Mouse (Mus musculus) frontal cortex, adult 2 months (tissue): ENCODE results near the gene Rab34. TPM values are rescaled to one million over a fixed set of nuclear protein-coding genes. Genes with fewer than 3 reads are reported as not detected.

Experiments used
- DNase-seq, 2 experiments: peaks; one replicate each; pipeline ENCODE4 v3.0.0; 2022; ENCODE audit warnings: low spot score in 1 of 2; ENCODE audit errors: extremely low spot score in 1 of 2
- polyA plus RNA-seq: library from polyadenylated mRNA; depleted of rRNA; stranded (reverse); fragments of >200 nt; gene quantifications from 2 replicates; pipeline ENCODE4 v1.2.3, GENCODE M21; 2012

Gene Rab34
- polyA plus RNA-seq, 1 experiment, result 68.1 TPM

- DNase-seq, result no peak
These were observed 23.7 kb upstream of the Rab34 start for GRCm38 (mm10) chr11:78164604-78164923.

- DNase-seq, result peak in 1 of 2 experiments; percentile 66
These were observed 23.1 kb upstream of the Rab34 start, which contains the start of gene Traf4 for GRCm38 (mm10) chr11:78164924-78165760. Gene Traf4 (minus strand): TSS chr11:78165589.

GRCm38 (mm10) chr11:78165761-78166109 lies 22.5 kb upstream of the Rab34 start:
- DNase-seq, result no peak

DNA sequence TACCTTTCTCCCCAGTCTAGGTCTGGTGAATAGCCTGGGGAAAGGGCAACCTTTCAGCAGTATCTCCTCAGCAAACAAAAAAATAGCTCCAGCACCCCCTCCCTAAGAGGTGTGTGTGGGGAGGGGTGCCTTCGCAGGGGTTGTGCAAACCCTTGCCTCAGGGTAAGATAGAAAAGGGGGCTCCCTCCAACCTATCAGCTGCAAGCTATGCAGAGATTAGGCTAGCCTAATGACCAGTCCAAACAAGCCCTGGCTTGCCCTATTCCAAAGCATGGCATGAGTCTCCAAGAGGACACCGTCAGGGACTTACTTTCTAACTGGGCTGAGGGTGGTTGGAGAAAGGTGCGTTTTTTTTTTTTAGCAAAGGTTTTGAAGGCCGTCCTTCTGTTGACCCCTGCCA lies 22.1 kb upstream of the Rab34 start:
- DNase-seq, result no peak

GRCm38 (mm10) chr11:78166640-78167039 lies 21.6 kb upstream of the Rab34 start:
- no peak for DNase-seq

- no peak for DNase-seq
These were observed 20.8 kb upstream of the Rab34 start for GRCm38 (mm10) chr11:78167257-78167959.

GRCm38 (mm10) chr11:78168541-78169468 lies 19.4 kb upstream of the Rab34 start:
- no peak for DNase-seq

DNA sequence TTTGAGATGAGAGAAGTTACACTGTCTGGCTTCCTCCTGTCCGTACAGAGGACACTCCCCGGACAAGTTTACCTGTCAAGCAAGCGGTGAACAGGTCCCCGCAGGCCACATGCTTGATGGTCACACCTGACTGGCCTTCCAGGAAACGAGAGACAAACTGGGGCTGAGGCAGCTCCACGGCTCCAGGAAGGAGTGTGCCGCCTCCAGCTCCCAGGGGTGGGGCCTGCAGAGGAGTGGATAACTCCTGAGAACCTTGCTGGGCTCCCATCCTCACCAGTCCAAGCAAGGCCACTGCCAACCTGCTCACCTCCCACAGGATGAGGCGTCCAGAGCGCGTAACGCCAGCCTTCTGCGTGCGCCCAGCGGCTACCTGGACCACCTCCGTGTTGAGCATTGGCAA lies 17.9 kb upstream of the Rab34 start:
- no peak for DNase-seq

- no peak for DNase-seq
These were observed 16.9 kb upstream of the Rab34 start for GRCm38 (mm10) chr11:78171328-78171727.

DNA sequence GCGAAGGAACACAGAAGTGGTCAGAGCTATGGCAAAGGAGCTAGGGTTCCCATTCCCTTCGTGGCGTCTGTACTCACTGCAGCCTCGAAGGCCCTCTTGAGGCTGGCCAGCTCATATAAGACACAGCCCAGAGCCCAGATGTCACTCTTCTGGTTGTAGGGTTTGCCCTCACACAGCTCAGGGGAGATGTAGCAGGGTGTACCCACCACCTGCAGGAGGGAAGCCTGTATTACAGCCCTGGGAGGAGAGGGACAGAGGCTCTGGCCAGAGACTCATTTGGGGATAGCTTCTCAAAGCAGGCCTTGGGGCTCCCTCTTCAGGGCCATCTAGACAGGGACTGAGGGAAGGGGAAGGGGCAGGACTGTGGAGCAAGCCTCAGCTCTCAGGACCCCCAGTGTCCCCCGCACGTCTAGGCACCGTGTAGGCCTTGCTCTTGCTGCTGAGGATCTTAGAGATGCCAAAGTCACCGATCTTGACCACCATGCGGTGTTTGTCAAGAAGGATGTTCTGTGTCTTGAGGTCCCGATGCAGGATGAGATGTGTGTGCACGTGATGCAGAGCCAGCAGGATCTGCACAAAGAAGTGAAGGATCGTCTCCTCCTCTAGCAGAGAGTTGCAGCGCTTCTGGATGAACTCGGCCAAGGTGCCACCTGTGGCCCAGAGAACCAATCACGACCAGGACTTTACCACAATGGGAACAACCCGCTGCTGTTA lies 16.0 kb upstream of the Rab34 start:
- no peak for DNase-seq

DNA sequence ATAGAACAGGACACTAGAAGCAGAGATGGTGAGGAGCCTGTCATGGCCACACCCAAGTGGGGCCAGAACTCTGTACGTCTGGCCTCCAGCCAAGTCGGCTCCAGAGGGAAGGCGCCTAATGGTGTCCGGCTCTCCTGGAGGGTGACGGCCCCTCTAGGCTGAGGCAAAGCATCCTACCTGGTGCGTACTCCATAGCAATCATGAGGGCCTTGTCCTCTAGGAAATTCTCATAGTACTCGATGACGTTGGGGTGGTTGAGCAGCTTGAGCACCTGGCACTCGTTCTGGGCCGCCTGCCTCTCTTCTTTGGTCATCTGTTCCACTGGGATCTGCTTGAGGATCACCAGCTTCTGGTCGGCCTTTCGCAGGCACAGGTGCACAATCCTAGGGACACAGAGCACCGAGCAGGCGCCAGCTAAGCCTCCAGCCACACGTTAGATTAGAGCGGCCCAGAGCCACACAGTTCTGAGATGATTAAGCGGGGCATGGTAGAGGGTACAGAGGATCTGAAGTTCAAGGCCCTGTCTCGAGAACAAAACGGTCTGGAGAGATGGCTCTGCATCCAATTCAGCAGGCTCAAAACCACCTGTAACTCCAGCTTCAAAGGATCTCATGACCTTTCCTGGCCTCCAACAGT lies 15.4 kb upstream of the Rab34 start:
- DNase-seq, result no peak

DNA sequence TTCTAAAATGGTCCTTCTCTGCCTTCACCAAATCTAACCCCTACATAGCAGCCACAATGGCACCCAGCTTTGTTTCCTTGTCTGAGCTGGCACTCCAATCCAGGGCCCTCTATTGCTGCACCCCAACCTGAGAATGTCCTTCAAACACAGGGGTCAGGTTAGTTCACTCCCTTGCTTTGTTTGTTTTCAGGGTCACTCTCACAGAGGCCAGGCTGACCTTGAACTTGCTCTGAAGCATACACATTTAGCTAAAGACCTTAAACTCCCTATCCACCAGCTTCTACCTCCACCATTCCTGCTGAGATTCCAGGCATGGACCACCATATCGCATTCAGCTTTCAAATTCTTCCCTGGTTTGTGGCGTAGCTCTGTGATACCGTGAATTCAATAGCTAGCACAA lies 13.7 kb upstream of the Rab34 start:
- no peak for DNase-seq

GRCm38 (mm10) chr11:78175771-78176401 lies 12.3 kb upstream of the Rab34 start:
- DNase-seq, result no peak

DNA sequence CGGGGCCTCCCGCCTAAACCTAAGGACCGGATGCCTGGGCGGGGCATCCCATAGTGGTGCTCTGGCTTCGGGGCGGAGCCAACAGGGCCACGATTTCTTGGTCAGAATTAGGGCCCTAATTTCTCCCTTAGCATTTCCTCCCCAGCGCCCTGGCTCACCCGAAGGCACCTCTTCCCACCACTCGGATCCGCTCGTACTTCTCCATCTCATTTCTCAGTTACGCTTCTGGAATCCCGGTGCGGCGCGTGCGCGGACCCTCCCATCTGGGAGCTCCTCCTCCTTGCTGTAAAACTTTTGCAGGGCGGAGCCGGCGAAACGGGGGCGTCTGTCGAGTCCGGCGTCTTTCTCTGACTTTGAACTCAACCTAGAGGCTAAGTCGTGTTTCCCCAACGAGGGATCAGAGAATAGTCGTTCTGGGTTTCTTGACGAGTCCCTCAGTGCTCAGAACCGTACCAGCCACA lies 11.8 kb upstream of the Rab34 start, which contains the start of the genes Nek8 and Tlcd1:
Gene Nek8 (minus strand): TSS at position 274 of the 461 bp plus-strand sequence.
Gene Tlcd1 (plus strand): TSS at position 310 of the 461 bp plus-strand sequence.
- peak in 1 of 2 experiments; percentile 81 for DNase-seq

DNA sequence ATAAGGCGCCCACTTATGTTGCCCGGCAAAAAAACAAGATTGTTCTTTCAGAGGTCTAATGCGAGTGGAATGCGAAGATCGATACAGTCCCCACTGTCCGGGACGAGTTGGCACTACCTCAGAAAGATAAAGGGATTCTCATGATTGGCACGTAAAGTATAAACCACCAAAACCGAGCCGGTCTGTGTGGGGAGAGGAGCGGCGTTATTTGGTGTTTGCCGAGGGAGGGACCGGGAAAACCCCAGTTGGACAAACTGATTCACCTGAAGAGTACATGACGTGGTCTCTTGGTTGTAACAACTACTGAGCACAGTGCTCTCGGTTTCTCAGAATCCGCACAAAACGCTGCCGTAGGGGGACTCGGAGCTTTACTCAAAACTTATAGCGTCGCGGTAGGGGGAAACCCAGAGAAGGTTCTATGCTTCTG lies 11.3 kb upstream of the Rab34 start:
- DNase-seq, result no peak

DNA sequence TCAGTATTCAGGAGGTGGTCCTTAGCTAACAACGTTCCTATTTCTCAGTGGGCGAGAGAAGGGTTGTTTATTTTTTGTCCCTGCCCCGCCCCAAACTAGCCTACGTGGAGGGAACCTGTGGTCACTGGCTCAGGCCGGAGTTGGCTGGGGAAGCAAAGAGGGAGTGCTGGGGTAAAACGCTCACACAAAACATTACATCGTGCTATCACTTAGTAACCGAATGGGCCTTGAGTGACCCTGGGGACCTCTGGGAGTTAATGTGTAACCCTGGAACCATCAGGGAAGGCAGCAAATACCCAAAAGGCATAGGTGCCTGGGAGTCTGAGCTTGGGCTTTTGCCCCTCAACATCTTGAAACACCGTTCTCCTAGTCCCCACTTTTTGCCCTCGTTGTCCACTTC lies 10.8 kb upstream of the Rab34 start:
- no peak for DNase-seq

DNA sequence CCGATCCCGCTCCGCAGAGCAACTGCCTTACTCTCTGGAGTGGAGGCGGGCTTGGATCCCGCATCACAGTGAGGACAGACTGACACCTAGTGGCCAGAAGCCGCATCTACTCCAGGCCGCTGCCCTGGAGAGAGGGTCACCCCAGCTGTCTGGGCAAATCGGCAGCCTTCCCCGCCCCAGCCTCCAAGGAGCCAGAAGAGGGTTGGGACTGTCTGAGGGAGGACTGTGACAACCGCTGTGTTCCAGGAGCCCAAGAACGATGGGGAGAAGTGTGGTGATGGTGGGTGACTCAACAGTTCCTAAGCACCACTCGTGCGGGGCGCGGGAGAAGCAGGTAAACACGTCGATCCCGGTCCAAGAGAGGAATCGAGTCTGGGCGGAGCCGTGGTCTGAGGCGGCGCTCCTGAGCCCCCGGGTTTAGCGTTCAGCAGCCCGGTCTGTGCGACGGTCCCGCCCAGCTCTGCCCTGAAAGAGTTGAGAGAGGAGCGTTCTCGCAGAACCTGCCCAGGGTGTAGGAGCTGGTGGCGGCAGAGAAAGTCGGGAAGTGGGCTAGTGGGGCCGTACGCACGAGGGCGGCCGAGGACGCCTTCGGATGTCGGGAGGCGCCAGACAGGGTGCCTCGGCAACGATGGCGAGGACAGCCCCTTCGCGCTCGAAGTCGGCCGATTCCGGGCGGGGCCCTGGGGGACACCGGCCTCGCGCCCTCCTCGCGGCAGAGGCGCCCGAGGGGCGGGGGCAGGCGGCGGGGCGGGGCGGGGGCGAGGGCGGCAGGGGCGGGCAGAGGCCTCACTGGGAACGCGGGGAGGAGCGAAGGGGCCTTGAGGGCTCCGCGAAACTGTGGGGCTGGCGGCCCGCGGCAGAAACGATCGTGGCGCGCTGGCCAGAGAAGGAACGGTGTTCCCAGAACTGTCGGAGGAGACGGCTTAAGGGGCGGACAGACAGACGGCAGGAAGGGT lies 10.0 kb upstream of the Rab34 start:
- DNase-seq, result peak; percentile 87 to 97

DNA sequence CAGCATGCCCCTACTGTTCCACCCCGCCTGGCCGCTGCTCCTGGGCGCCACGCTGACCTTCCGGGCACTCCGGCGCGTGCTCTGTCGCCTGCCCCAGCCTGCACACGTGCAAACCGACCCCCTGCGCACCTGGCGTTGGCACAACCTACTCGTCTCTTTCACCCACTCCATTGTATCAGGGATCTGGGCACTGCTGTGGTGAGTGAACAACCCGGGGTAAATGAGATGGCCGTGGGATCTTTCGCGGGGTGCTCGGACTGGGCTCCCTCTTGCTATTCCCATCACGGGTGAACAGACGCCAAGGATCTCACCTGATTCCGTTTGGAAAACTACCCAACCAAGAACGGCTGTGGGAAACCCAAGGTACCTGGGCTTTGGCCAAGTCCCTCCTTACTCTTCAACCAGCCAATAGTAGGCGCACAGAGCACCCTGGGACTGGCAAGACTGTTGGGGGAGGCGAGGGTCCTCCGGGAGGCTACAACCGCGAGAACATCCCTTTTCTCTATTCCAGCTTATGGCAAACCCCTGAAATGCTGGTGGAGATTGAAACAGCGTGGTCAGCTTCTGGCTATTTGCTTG lies 9.3 kb upstream of the Rab34 start:
- DNase-seq, result no peak
